Mouse (Mus musculus): ENCODE measurements around the gene Sox15. TPM values are rescaled to one million over a fixed set of nuclear protein-coding genes. Genes with fewer than 3 reads are reported as not detected.

The Sox15 gene
- total and polyA plus RNA-seq, 3 experiments: 0.17 to 0.54 TPM; not detected in 1

- TF ChIP-seq SIN3A (IDR thresholded peaks at IDR 0.05; ENCODE audit: low read length) (peak; percentile 94), NELFE (IDR thresholded peaks at IDR 0.05; ENCODE audit: low read depth, low read length) (peak; percentile 97), RCOR1 (conservative IDR thresholded peaks at IDR 0.05; ENCODE audit: low read depth, low read length) (0 out of 2 replicates have a peak, but pooled peaks have one; percentile 38), ELF1 (IDR thresholded peaks at IDR 0.05; ENCODE audit: low read depth, low read length) (peak; percentile 77), CHD2 (IDR thresholded peaks at IDR 0.05; ENCODE audit: low read length) (peak; percentile 87), EP300 (IDR thresholded peaks at IDR 0.05; ENCODE audit: low read length) (no peak), TBP (conservative IDR thresholded peaks at IDR 0.05; ENCODE audit: low read depth, low read length) (peak; percentile 48; the same call in 1 of the 2 replicates), PAX5 (IDR thresholded peaks at IDR 0.05; ENCODE audit: low read length) (no peak), ZC3H11A (IDR thresholded peaks at IDR 0.05; ENCODE audit: low read depth, low read length) (no peak), GABPA (IDR thresholded peaks at IDR 0.05; ENCODE audit: insufficient replicate concordance, low read depth, low read length) (no peak; the same call in 1 of the 2 replicates), UBTF (IDR thresholded peaks at IDR 0.05; ENCODE audit: low read depth, low read length) (peak; percentile 84; the same call in 1 of the 2 replicates), POLR2A (IDR thresholded peaks at IDR 0.05; ENCODE audit: low read depth, low read length) (peak; percentile 97)
Measured at GRCm38 (mm10) chr11:69681314-69682208, 26.4 kb downstream of the Sox15 start, which contains the start of gene Senp3 (continued).

GRCm38 (mm10) chr11:69682209-69682839 is 27.2 kb downstream of the Sox15 start:
- Histone ChIP-seq H3K79me2 (replicated peaks; ENCODE audit: control insufficient read depth, extremely low read depth, insufficient read depth, poor library complexity, severe bottlenecking) (peaks cover 35% of the 10 kb centered on the region), H3K27me3 (replicated peaks) (no peaks in the 10 kb centered on the region), H3K27ac (ENCODE audit: insufficient read depth, low read depth) (peak overlapping the region; percentile 35; the same call in 1 of the 2 replicates), H3K4me3 (replicated peaks in 1 of 3; ENCODE audit: low read depth in 2 of 3, low read length in 2 of 3, poor library complexity in 1 of 3) (peak overlapping the region; percentile 60 to 85 (median 75)), H3K9ac (ENCODE audit: insufficient read depth, low read depth) (peak overlapping the region; percentile 53), H3K4me1 (ENCODE audit: control insufficient read depth in 1 of 2, insufficient read depth in 2 of 2) (peaks cover 4 to 55% of the 10 kb centered on the region in 2 experiments), H3K9me3 (replicated peaks; ENCODE audit: low read length) (no peaks in the 10 kb centered on the region), H3K36me3 (replicated peaks in 1 of 2; ENCODE audit: control insufficient read depth in 1 of 2, insufficient read depth in 1 of 2, low read length in 1 of 2) (peaks cover 21 to 27% of the 10 kb centered on the region in 2 experiments), H3K4me2 (ENCODE audit: insufficient read depth, low read depth, poor library complexity, severe bottlenecking) (peak overlapping the region; percentile 71)
- dilution Hi-C loops (cut with MboI; ENCODE audit: extremely low pct_ligation_motif_present, extremely low pct_unique_long_range_greater_than_20kb, low sequenced_read_pairs) (no loop called here), in situ Hi-C loops (cut with MboI; ENCODE audit: low pct_ligation_motif_present, low pct_unique_long_range_greater_than_20kb, low sequenced_read_pairs) (loop anchor here (5.0 to 10.0 kb wide), 2 partner anchors 62 to 195 kb away; partner anchors contain the start of gene Tmem95)
- no peak for DNase-seq (ENCODE audit: extremely low read depth)
- TF ChIP-seq KAT2A (IDR thresholded peaks at IDR 0.05; ENCODE audit: insufficient replicate concordance, low read length) (no peak), ETS1 (conservative IDR thresholded peaks at IDR 0.05; ENCODE audit: low read depth, low read length) (no peak), RCOR1 (conservative IDR thresholded peaks at IDR 0.05; ENCODE audit: low read depth, low read length) (0 out of 2 replicates have a peak, but pooled peaks have one; percentile 31)
